In genomic region chr3:53102131-53102756, GRCm38 (mm10) we compare ENCODE assay signal across 12 mouse cellular contexts.
A peak's percentile ranks its signal among the peaks of the same experiment; 100 is the strongest.
DNase-seq lines count a peak whose midpoint lies in the region; ATAC-seq and TF ChIP-seq lines count a peak whose summit lies in the region.
"Had no signal": no experiment of that assay in that cellular context is flagged by ENCODE, and none has a peak within 500 bp of the region (broad histone marks: within the 10 kb centered on the region; RNA-seq: fewer than 3 reads in every experiment).

No protein-coding gene starts in this region.

- peak overlapping the region; percentile 31 for H3K27ac ChIP-seq in heart, embryonic 10.5 days
- no peak overlapping the region for H3K27ac ChIP-seq in midbrain, embryonic 11.5 days (ENCODE audit: low read depth, low read length)
- H3K27ac ChIP-seq in midbrain, postnatal 0 days (ENCODE audit: low read depth, low read length), result no peak overlapping the region
- H3K27ac ChIP-seq in limb, embryonic 13.5 days, result no peak overlapping the region
- H3K27ac ChIP-seq: embryonic facial prominence, embryonic 13.5 days had no signal

- intact Hi-C loops in heart, postnatal 10 days (cut with DNase I), result no loop called here

- H3K9ac ChIP-seq in midbrain, embryonic 11.5 days (ENCODE audit: low read length), result no peak overlapping the region
- no peak overlapping the region for H3K9ac ChIP-seq in midbrain, postnatal 0 days (replicated peaks; ENCODE audit: low read length, poor library complexity, severe bottlenecking)
- no peak overlapping the region for H3K9ac ChIP-seq in limb, embryonic 13.5 days
- H3K9ac ChIP-seq: embryonic facial prominence, embryonic 13.5 days had no signal

- H3K27me3 ChIP-seq in heart, embryonic 10.5 days (ENCODE audit: insufficient read depth, poor library complexity, severe bottlenecking), result no peaks in the 10 kb centered on the region
- H3K27me3 ChIP-seq in midbrain, embryonic 11.5 days (ENCODE audit: control insufficient read depth, insufficient read depth, low read length), result no peaks in the 10 kb centered on the region; the same call in 1 of the 2 replicates
- H3K27me3 ChIP-seq in midbrain, postnatal 0 days (ENCODE audit: insufficient read depth, low read length), result no peaks in the 10 kb centered on the region
- peaks cover 5% of the 10 kb centered on the region; the same call in 1 of the 2 replicates for H3K27me3 ChIP-seq in limb, embryonic 13.5 days
- H3K27me3 ChIP-seq: embryonic facial prominence, embryonic 13.5 days had no signal

- H3K9me3 ChIP-seq in heart, embryonic 10.5 days, result no peaks in the 10 kb centered on the region
- no peaks in the 10 kb centered on the region for H3K9me3 ChIP-seq in midbrain, embryonic 11.5 days (ENCODE audit: control insufficient read depth, low read length)
- no peaks in the 10 kb centered on the region for H3K9me3 ChIP-seq in midbrain, postnatal 0 days (ENCODE audit: low read length)
- no peaks in the 10 kb centered on the region for H3K9me3 ChIP-seq in limb, embryonic 13.5 days
- H3K9me3 ChIP-seq: embryonic facial prominence, embryonic 13.5 days had no signal

- no peak for TF ChIP-seq CTCF in midbrain, postnatal 0 days (IDR thresholded peaks at IDR 0.05)

- H3K4me2 ChIP-seq in midbrain, embryonic 11.5 days, result no peak overlapping the region
- no peak overlapping the region for H3K4me2 ChIP-seq in midbrain, postnatal 0 days (ENCODE audit: low read depth, low read length, poor library complexity, severe bottlenecking)
- peak overlapping the region; percentile 12 for H3K4me2 ChIP-seq in limb, embryonic 13.5 days (replicated peaks)
- H3K4me2 ChIP-seq: embryonic facial prominence, embryonic 13.5 days had no signal

- H3K4me3 ChIP-seq in heart, embryonic 10.5 days, result no peak overlapping the region
- H3K4me3 ChIP-seq in midbrain, embryonic 11.5 days (ENCODE audit: low read depth, low read length), result no peak overlapping the region
- no peak overlapping the region for H3K4me3 ChIP-seq in midbrain, postnatal 0 days (ENCODE audit: low read depth, low read length)
- H3K4me3 ChIP-seq in limb, embryonic 13.5 days, result no peak overlapping the region
- H3K4me3 ChIP-seq: embryonic facial prominence, embryonic 13.5 days had no signal

- no peak for DNase-seq in heart, embryonic 10.5 days (ENCODE audit: low spot score)
- no peak for DNase-seq in heart, postnatal 10 days
- peak; percentile 60 for DNase-seq in midbrain, embryonic 11.5 days (ENCODE audit: low spot score, missing footprints)
- DNase-seq in midbrain, postnatal 0 days (ENCODE audit: low spot score), result no peak
- peak; percentile 65 for DNase-seq in embryo, embryonic 10 days (ENCODE audit: low spot score)
- DNase-seq: cerebellum, adult 18-20 months; layer of hippocampus, adult 9-11 months; lung, postnatal 36 days; right cerebral cortex, postnatal 4 days had no signal

- WGBS in heart, embryonic 10.5 days, result 21% methylated on average over 5 of the region's 5 CpGs
- WGBS in midbrain, embryonic 11.5 days, result 21% methylated on average over 5 of the region's 5 CpGs
- 27% methylated on average over 5 of the region's 5 CpGs for WGBS in midbrain, postnatal 0 days
- WGBS in limb, embryonic 13.5 days, result 19% methylated on average over 5 of the region's 5 CpGs

- peaks cover 45% of the 10 kb centered on the region for H3K4me1 ChIP-seq in heart, embryonic 10.5 days
- H3K4me1 ChIP-seq in midbrain, embryonic 11.5 days (ENCODE audit: control insufficient read depth, insufficient read depth, low read length), result peaks cover 25% of the 10 kb centered on the region
- peaks cover 10% of the 10 kb centered on the region; the same call in 1 of the 2 replicates for H3K4me1 ChIP-seq in midbrain, postnatal 0 days (ENCODE audit: insufficient read depth, low read length)
- peaks cover 28% of the 10 kb centered on the region for H3K4me1 ChIP-seq in limb, embryonic 13.5 days

- no peaks in the 10 kb centered on the region for H3K36me3 ChIP-seq in heart, embryonic 10.5 days
- no peaks in the 10 kb centered on the region for H3K36me3 ChIP-seq in midbrain, embryonic 11.5 days (ENCODE audit: control insufficient read depth, insufficient read depth, low read length)
- no peaks in the 10 kb centered on the region for H3K36me3 ChIP-seq in midbrain, postnatal 0 days (ENCODE audit: insufficient read depth, low read length)
- no peaks in the 10 kb centered on the region for H3K36me3 ChIP-seq in limb, embryonic 13.5 days
- H3K36me3 ChIP-seq: embryonic facial prominence, embryonic 13.5 days had no signal

- no peak for ATAC-seq in midbrain, embryonic 11.5 days (ENCODE audit: low FRiP score)
- ATAC-seq in midbrain, postnatal 0 days (ENCODE audit: low FRiP score), result no peak
- ATAC-seq in limb, embryonic 13.5 days (ENCODE audit: low FRiP score, low read depth), result no peak
- no peak for ATAC-seq in erythroblast, adult 5-6 weeks (replicated peaks; ENCODE audit: low FRiP score, poor library complexity, severe bottlenecking)

Comparison
In these comparisons a context has a peak if more than half of its experiments do, and no peak if none do; other contexts are left out.
1. DNase-seq: peak in midbrain, embryonic 11.5 days (single experiment) and embryo, embryonic 10 days (single experiment); none in heart, embryonic 10.5 days (single experiment), heart, postnatal 10 days (0 of 2) and midbrain, postnatal 0 days (single experiment).